Mouse (Mus musculus): ENCODE data around the gene Gm20388.

DNA sequence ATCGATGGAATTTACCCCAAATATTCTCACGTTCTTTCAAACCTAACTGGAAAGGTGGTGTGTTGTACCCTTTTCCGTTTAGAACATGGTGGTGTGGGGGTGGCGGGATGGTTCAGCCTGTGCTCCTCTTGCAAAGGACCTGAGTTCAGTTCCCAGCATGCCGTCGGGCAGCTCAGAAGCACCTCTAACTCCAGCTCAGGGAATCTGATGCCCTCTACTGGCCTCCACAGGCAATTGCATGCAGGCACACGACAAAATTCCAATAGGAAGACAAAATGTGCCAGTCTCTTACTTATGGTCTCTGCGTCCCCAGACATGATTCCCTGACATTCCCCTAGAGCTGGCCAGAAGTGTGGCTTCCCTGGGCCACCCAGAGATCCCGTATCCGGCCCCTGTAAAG lies 1304.3 kb downstream of the Gm20388 start:
- peak; percentile 42 for TF ChIP-seq CTCF (conservative IDR thresholded peaks at IDR 0.05; ENCODE audit: insufficient read depth, insufficient read length, low read depth, low read length)
- no peak for TF ChIP-seq POLR2A (IDR thresholded peaks at IDR 0.05; ENCODE audit: low read depth, low read length)

Data from kidney, adult 2 months (tissue).